Mouse (Mus musculus) intestine, postnatal 0 days (tissue): ENCODE measurements at regions not wholly inside any gene's neighbourhood (a gene's known extent, or its start where the extent isn't known, plus 50 kb on each side); places are given as distances from the start of the nearest gene placed in this dataset.

Source experiments
- ATAC-seq: fragments of 200-750 bp; cut with Nextera tagmentation; 2 replicates; pipeline ENCODE4 v1.8.0; 2017; ENCODE audit warnings: mild to moderate bottlenecking, moderate TSS enrichment, moderate library complexity
- H3K27ac ChIP-seq: fragments of 300-500 bp; sonication (generic); 2 replicates; pipeline ENCODE4 v1.5.1; 2014; ENCODE audit warnings: mild to moderate bottlenecking, low read depth, low read length, moderate library complexity
- H3K27me3 ChIP-seq: fragments of 300-500 bp; sonication (generic); replicated peaks from 2 replicates; pipeline ENCODE4 v1.6.1; 2014; ENCODE audit warnings: low read length, mixed read lengths; ENCODE audit not compliant: control insufficient read depth, insufficient read depth
- H3K36me3 ChIP-seq: fragments of 300-500 bp; sonication (generic); 2 replicates; pipeline ENCODE4 v1.6.1; 2014; ENCODE audit warnings: mild to moderate bottlenecking, moderate library complexity; ENCODE audit not compliant: control insufficient read depth, insufficient read depth
- H3K4me1 ChIP-seq: fragments of 300-500 bp; sonication (generic); replicated peaks from 2 replicates; pipeline ENCODE4 v1.6.1; 2014; ENCODE audit warnings: antibody characterized with exemption, low read length, mixed read lengths; ENCODE audit not compliant: control insufficient read depth, insufficient read depth
- H3K4me2 ChIP-seq: fragments of 300-500 bp; sonication (generic); replicated peaks from 2 replicates; pipeline ENCODE4 v1.6.1; 2014; ENCODE audit warnings: low read depth, mild to moderate bottlenecking, moderate library complexity
- H3K4me3 ChIP-seq: fragments of 300-500 bp; sonication (generic); 2 replicates; pipeline ENCODE4 v1.5.1; 2014; ENCODE audit warnings: low read depth, low read length
- H3K9ac ChIP-seq: fragments of 300-500 bp; sonication (generic); 2 replicates; pipeline ENCODE4 v1.6.1; 2014; ENCODE audit warnings: mild to moderate bottlenecking, low read depth, low read length
- H3K9me3 ChIP-seq: fragments of 300-500 bp; sonication (generic); 2 replicates; pipeline ENCODE4 v1.6.1; 2016; ENCODE audit warnings: mixed run types; ENCODE audit not compliant: control insufficient read depth
- CTCF ChIP-seq: sonication (generic); IDR thresholded peaks from 2 replicates; pipeline ENCODE4 v1.5.1; 2016; ENCODE audit warnings: low read depth, mild to moderate bottlenecking, control low read depth, antibody characterized with exemption, moderate library complexity
- WGBS: fragments of 180-500 bp; shearing (Covaris S2); extraction: QIAGEN DNeasy Blood & Tissue Kit; methylation state at CpG from one replicate; pipeline ENCODE4 v1.1.7; 2014; 5-methylcytosine and 5-hydroxymethylcytosine counted together

DNA sequence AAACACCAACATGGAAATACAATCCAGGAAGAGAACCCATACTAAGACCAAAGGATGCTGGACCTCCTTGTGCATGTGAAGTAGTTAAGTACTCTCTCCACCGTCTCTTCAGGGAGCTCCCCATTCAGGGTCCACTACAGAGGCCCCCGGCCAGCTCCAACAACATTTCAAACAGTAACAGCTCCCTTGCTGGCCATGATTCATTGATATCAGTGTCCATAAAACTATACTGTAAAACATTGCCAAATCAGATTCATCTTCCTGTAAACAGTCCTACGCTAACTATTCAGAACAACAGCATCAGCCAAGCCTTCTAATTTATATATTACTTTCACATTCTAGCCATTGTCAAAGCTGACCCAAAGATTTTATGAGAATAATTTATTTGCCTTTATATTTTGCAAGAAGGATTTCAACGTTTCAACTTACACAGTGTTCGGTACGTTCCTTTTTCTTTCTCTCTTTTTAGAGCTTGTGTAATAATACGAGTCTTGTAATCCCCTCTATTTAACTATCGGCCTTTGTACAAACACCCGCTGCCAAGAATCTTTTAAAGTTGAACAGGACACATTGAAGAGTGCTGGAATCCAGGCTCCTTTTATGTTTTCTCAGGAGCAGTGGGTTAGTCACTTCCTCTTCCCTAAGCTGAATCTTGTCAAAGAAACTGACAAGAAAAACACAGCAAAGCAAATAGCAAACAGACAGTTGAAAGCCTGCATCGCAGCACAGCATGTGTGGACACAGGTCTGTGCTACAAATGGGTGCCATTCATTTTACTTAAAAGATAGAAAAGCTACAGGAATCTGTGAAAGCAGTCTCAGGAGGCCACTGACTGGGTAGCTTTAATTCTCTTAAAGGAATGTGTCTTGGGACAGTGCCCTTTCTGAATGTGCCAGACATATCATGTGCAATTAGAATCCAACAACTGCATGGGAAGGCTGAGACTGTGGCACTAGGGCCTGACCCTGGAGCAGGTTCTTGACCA, 531.4 kb upstream of the Adamts16 start:
- Histone ChIP-seq H3K4me2 (no peak overlapping the region), H3K27ac (no peak overlapping the region), H3K9me3 (no peaks in the 10 kb centered on the region), H3K36me3 (no peaks in the 10 kb centered on the region), H3K4me3 (no peak overlapping the region), H3K9ac (no peak overlapping the region), H3K27me3 (no peaks in the 10 kb centered on the region), H3K4me1 (no peaks in the 10 kb centered on the region)
- no peak for ATAC-seq
- WGBS = 20% methylated on average over 10 of the region's 10 CpGs
- no peak for TF ChIP-seq CTCF

GRCm38 (mm10) chr13:71369832-71370231, 528.2 kb upstream of the Adamts16 start:
- Histone ChIP-seq H3K4me2 (no peak overlapping the region), H3K27ac (no peak overlapping the region), H3K4me1 (no peaks in the 10 kb centered on the region), H3K27me3 (no peaks in the 10 kb centered on the region), H3K9me3 (no peaks in the 10 kb centered on the region), H3K36me3 (no peaks in the 10 kb centered on the region), H3K9ac (no peak overlapping the region), H3K4me3 (no peak overlapping the region)
- no peak for ATAC-seq
- 74% methylated on average over 3 of the region's 3 CpGs for WGBS
- TF ChIP-seq CTCF = no peak

DNA sequence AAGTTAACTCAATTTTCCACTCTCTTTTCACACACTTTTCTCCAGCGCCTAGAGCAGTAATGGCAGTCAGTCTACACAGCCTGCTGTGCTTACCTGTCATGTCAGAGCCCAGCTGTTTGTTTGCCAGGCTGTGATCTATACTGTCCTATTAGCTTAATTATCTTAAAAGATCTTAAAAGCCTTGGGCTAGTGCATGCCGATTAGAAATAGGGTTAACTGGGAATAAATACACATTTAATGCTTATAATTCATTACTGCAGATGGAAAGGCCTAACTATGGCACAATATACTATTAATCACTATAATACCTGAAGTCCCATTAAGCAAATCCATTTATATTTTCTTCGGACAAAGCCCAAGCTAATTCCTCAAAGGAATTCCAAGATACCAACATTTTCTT, 523.6 kb upstream of the Adamts16 start:
- no peaks in the 10 kb centered on the region for H3K27me3 ChIP-seq
- H3K27ac ChIP-seq = no peak overlapping the region
- TF ChIP-seq CTCF = no peak
- WGBS = 75% methylated on average over 3 of the region's 3 CpGs
- H3K4me1 ChIP-seq = no peaks in the 10 kb centered on the region
- no peak overlapping the region for H3K4me3 ChIP-seq
- no peak for ATAC-seq
- no peak overlapping the region for H3K4me2 ChIP-seq
- H3K9me3 ChIP-seq = no peaks in the 10 kb centered on the region
- H3K9ac ChIP-seq = no peak overlapping the region
- H3K36me3 ChIP-seq = no peaks in the 10 kb centered on the region

DNA sequence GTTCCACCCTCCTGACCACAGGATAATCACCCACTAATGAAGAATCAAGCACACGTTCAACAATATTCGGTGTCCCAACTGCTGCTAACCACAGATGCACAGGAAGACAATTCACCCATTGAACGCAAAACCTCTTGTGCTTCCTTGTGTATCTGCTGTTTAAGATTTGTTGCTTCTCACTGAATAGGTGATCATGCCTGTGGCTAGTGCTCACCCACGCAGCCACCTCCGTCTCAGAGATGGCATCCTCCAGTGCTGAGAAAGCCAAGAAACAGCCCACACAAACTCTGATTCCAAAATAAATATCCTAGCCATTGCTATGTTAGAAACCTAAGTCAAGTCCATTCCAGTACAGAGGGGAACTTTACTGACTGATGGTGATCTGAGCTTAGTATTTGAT, 520.7 kb upstream of the Adamts16 start:
- no peaks in the 10 kb centered on the region for H3K36me3 ChIP-seq
- H3K4me2 ChIP-seq = no peak overlapping the region
- no peak overlapping the region for H3K4me3 ChIP-seq
- H3K27ac ChIP-seq = no peak overlapping the region
- 84% methylated on average over 5 of the region's 5 CpGs for WGBS
- no peak for ATAC-seq
- no peak overlapping the region for H3K9ac ChIP-seq
- H3K27me3 ChIP-seq = no peaks in the 10 kb centered on the region
- H3K9me3 ChIP-seq = no peaks in the 10 kb centered on the region
- no peak for TF ChIP-seq CTCF
- no peaks in the 10 kb centered on the region for H3K4me1 ChIP-seq

DNA sequence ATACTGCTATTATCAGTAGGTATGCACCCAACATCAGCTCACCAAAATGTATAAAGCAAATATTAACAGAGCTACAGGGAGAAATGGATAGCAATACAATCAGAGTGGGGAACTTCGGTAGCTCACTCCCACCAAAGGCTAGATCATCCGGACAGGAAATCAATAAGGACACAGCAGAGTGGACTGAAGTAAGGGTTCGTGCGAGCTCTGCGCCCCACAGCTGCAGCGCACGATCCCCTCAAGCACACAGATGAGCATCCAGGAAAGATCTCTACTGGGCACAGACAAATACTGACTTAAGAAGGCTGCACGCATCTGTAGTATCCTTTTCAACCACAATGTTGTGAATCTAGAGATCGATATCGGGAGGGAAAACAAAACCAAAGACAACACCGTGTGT, 517.5 kb upstream of the Adamts16 start:
- H3K27me3 ChIP-seq = no peaks in the 10 kb centered on the region
- ATAC-seq = no peak
- H3K36me3 ChIP-seq = no peaks in the 10 kb centered on the region
- H3K4me1 ChIP-seq = no peaks in the 10 kb centered on the region
- 69% methylated on average over 11 of the region's 11 CpGs for WGBS
- no peak overlapping the region for H3K4me3 ChIP-seq
- H3K9me3 ChIP-seq = no peaks in the 10 kb centered on the region
- H3K9ac ChIP-seq = no peak overlapping the region
- no peak overlapping the region for H3K4me2 ChIP-seq
- no peak overlapping the region for H3K27ac ChIP-seq
- no peak for TF ChIP-seq CTCF

DNA sequence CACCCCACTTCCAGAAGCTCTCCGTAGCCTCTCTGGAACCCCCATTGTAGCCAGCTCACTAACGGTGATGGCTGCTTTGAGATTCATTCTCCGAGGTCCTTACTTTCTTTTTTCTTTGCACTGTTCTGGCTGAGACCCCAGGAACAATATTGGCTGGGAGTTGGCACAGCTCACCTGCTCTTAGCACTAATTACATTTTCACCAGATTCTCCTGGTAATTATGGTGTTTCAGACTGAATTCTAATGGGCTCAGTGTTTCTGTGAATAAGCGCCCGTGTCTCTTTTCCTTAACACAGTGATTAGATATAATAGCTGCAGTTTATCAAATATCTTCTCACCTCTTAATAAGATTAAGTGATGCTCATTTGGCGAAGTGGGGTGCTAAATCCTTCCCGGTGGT, 509.2 kb upstream of the Adamts16 start:
- H3K4me2 ChIP-seq = no peak overlapping the region
- WGBS = 89% methylated on average over 7 of the region's 7 CpGs
- H3K9me3 ChIP-seq = no peaks in the 10 kb centered on the region
- TF ChIP-seq CTCF = no peak
- H3K27ac ChIP-seq = no peak overlapping the region
- no peak overlapping the region for H3K9ac ChIP-seq
- H3K4me3 ChIP-seq = no peak overlapping the region
- H3K27me3 ChIP-seq = no peaks in the 10 kb centered on the region
- no peak for ATAC-seq
- H3K36me3 ChIP-seq = no peaks in the 10 kb centered on the region
- H3K4me1 ChIP-seq = no peaks in the 10 kb centered on the region
